Mouse (Mus musculus): ENCODE results near the gene Has3.

The Has3 gene

DNA sequence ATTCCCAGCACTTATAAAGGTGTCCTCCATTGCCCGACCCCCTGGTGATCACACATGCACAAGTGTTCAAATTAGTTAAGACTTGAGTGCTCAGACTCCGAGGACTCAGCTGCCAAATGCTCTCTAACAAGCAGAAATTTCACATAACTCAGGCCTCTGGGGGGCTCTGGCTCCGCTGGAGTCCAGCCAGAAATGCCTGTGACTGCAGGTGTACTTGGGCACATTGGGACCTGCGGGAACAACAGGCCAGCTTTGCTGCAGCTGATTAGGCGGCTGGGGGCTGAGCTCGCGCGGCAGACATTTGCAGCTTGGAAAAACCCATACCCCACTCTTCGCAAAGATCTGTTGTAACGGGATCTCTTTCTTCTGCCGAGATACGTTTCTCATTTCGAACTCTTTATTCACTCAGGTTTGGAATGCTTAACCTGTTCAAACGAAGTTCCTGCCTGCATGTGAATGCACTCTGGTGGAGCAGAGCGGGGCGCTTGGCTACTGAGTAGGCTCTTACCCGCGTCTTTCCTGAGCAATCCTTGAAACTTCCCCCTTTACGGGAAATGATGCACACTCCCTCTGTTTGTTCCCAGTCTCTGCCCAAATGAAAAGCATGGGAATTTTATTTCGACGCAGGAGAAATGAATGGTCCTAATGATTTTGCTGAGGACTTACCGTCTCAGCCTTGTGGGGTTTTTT, 62.5 kb downstream of the Has3 start:
- DNase-seq (ENCODE audit: low spot score in 2 of 2): peak; percentile 33 to 35

GRCm38 (mm10) chr8:106933506-106934143, 63.6 kb downstream of the Has3 start:
- no peak for DNase-seq (ENCODE audit: low spot score in 2 of 2)

Data from right cerebral cortex, postnatal 10 days (tissue).